Mouse (Mus musculus) urinary bladder, postnatal 25 days (tissue): ENCODE measurements at regions not wholly inside any gene's neighbourhood (a gene's known extent, or its start where the extent isn't known, plus 50 kb on each side); places are given as distances from the start of the nearest gene placed in this dataset.

Experiments used
- DNase-seq: peaks from one replicate; pipeline ENCODE4 v3.0.0; 2022; ENCODE audit warnings: low spot score

DNA sequence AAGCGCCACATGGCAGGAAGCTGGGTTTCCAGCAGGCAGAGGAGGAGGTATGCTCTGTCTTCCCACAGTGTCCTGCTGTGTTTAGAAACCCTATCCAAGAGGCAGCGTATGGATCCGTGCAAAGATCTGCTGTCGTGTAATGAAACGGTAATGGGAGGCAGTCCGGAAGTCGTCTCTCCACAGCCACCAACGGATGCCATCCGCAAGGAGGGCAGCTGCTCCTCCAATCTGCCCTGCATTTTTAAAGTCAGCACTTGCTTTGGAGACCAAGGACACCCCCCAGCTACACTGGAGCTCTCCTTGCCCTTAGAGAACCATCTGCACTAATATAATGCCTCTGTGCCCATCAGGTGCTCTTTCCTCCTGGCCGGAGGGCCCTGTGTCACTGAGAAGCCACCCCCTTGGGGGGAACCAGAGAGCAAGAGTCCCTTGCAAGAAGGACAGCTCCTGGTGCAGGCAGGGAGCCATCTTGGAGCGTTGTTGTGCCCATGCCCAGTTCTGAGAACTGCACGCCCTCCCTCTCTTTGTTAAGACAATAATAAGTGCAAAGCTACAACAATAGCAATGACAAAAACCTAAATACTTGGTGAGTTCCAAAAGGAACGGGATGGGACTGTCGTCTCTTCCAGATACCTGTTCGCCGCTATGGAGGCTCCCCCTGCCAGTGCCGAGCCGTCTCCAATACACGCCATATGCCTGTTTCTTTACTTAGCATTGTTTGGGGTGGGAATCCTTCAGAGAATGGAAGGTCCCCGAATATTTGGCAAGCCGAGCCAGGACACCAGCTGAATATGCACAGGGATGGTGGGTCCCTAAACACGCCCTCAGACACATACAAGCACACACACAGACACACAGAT lies 384.4 kb downstream of the Zfp536 start:
- DNase-seq, result no peak

GRCm38 (mm10) chr7:37389703-37390087 lies 383.7 kb downstream of the Zfp536 start:
- no peak for DNase-seq

GRCm38 (mm10) chr7:37390271-37390670 lies 383.2 kb downstream of the Zfp536 start:
- DNase-seq, result no peak

- no peak for DNase-seq
These were observed 381.3 kb downstream of the Zfp536 start for GRCm38 (mm10) chr7:37392122-37392521.

- DNase-seq, result no peak
These were observed 380.8 kb downstream of the Zfp536 start for GRCm38 (mm10) chr7:37392604-37393003.

DNA sequence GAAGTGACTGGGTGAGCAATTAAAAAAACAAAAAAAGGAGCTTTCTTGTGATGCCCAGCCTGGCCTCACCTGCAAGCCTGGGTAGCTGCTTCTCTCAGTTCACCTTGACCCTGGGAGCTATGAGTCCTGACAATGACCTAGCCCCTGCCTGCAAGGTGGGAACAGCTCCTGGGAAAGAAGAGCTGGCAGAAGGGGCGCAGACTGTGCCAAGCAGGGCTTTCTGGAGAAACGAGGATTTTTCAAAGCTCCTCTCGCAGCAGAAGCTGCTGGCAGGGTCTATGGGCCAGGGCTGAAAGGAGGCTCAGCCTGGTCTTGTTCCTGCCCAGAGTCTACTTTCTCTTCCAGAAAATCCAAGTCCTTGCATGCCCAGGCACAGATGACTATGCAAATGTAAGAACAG lies 380.4 kb downstream of the Zfp536 start:
- no peak for DNase-seq

- DNase-seq, result no peak
These were observed 378.4 kb downstream of the Zfp536 start for GRCm38 (mm10) chr7:37394965-37395426.

DNA sequence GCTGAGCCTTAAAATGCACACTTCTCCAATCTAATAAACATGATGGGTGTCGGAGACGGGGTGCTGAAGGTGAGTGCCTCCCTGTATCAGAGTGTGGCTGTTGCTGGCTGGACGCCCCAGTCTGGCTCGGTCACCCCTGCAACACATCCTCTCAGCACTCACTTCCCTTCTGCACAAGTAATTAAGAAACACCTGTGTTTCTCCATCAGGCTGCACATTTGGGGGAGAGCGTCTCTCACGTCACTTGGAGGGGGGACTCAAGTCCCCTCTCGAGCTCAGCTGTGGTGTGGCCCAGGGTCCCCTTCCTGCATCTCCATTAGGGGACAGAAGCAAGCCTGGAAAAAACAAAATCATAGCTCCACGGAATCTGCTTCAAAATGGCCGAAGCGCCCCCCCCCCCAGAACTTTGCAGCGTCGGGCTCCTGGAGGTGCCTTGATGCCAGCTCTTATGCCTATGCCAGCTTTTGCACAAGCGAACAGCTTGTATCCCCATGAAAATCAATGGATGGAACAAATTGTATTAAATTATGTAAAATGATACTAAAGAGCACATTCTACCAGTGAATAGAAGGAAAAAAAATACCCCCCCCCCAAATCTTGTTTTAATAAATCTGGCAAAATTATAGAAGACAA lies 377.4 kb downstream of the Zfp536 start:
- no peak for DNase-seq

- no peak for DNase-seq
These were observed 370.0 kb downstream of the Zfp536 start for GRCm38 (mm10) chr7:37403483-37403882.

DNA sequence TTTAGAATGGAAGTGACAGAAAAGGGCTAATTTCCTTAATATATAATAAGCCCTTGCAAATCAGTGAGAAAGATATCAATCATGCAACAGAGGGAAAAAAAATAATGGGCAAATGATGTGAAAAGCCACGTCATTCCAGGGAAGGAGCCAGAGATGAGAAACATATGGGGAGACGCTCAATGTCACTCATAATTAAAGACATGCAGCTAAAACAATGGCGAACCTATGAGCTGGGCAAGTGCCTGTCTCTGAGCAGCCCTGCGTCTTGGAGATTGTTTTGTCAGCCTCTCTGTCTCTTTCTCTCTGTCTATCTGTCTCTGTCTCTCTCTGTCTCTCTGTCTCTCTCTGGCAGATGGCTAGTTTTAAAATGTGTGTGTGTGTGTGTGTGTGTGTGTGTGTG lies 360.1 kb downstream of the Zfp536 start:
- no peak for DNase-seq

GRCm38 (mm10) chr7:37421704-37422103 lies 351.7 kb downstream of the Zfp536 start:
- no peak for DNase-seq
